Mouse (Mus musculus): ENCODE measurements around the gene Parvb.

Parvb gene

GRCm38 (mm10) chr15:84324870-84325553 is 93.2 kb downstream of the Parvb start:
- no peak for DNase-seq (ENCODE audit: low spot score)

DNA sequence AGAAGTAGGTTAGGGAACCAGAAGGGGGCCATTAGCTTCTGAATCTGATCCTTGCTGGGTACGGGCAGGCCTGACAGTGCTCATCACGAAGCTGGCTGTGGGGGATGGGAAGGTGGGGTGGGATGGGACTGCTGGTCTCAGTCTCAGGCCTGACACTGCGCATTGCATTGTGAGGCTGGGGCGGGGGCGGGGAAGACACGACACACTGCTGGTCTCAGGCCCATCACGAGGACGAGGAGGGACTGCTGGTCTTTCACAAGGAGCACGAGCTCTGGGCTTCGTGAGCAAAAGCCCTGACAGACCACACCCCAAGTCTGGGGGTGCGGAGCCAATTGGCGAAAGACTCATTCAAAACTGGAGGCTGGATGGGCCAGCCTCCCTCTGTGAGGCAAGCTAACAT is 93.9 kb downstream of the Parvb start:
- DNase-seq (ENCODE audit: low spot score) = no peak

DNA sequence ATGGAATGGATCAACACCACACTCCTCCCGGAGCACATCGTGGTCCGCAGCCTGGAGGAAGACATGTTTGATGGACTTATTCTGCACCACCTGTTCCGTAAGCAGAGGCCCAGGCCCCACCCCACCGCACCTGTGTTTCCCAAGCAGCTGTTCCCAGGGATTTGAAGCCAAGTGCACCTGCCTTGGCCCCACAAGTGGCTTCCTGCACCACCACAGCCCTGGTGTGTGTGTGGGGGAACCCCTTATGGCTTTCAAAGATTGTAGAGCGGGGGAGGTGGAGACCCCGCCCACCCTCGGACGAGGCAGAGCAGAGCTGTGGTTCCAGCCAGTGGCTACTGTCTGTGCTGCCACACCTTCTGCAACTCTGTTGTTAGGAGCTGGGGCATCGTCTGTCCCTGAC is 97.0 kb downstream of the Parvb start:
- DNase-seq (ENCODE audit: low spot score) = no peak

DNA sequence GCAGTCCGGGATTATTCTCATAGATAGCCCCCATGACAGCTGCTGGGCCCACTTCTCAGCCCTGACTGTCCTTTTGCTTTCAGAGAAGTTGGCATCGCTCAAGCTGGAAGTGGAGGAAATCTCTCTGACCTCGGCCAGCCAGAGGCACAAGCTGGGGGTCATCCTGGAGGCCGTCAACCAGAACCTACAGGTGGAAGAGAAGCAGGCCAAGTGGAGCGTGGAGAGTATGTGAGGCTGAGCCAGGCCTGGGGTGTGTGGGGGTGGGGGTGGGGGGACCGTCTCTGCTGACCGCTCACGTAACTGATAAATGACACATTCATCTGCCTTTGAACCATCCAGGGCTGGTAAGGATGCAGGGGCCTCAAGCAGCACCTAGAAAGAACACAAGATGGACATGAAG is 98.1 kb downstream of the Parvb start:
- DNase-seq (ENCODE audit: low spot score) = no peak

DNA sequence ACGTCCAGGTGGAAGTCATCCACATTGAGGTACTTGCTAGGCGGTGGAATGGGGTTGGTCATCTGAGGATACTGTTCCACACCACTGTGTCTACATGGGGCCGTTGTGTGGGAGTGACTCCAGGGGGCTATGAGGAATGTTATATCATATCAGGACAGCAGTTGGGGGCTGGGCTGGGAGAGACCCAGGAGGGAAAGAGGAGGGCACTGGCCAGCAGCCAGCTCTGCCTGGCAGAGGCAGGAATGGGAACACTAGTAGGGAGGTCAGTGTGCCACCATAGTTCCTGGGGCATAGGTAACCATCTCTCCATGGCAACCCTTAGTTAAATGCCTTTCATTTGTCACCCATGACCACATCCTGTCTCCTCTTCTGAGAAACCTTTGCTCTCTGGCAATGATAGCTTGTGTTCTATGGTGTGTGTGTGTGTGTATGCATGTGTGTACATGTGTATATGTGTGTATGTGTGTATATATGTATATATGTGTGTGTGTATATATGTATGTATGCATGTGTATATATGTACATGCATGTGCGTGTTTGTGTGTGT is 99.3 kb downstream of the Parvb start:
- no peak for DNase-seq (ENCODE audit: low spot score)

GRCm38 (mm10) chr15:84336281-84336817 is 104.5 kb downstream of the Parvb start:
- no peak for DNase-seq (ENCODE audit: low spot score)

DNA sequence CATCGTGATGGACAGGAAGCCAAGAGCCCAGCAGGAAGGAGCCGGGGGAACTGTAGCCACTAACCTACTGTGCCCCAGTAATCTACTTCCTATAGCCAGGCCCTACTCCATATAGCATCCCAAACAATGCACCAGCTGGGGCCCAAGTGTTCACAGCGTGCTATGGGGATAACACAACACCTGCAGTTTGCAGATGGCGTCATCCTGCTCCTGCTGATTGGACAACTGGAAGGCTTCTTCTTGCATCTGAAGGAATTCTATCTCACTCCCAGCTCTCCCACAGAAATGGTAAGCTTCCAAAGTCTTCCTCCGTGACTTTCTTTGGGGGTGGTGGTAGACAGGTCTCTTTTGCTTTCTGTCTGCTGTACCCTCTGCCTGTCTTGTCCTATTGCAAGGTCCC is 105.8 kb downstream of the Parvb start:
- no peak for DNase-seq (ENCODE audit: low spot score)

DNA sequence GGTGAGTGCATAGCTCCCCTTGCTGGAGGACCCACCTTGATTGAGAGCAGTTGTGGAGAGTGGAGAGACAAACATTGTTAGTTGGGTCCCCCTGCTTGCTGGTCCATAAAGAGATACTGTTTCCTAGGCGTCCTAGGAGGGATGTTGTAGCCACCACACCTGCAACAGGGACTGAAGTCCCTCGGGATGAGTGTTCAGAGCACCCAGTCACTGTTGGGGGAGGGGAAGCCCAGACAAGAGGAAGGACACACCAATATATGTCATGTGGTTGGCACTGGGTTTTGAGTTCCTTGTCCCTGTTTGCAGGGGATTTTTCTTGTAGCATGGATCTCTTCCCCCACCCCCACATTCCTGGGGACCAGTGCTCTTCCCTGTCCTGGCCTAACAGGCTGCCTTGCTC is 109.1 kb downstream of the Parvb start:
- no peak for DNase-seq (ENCODE audit: low spot score)

- DNase-seq (ENCODE audit: low spot score) = no peak
These were observed 116.9 kb downstream of the Parvb start for GRCm38 (mm10) chr15:84348769-84349168.

DNA sequence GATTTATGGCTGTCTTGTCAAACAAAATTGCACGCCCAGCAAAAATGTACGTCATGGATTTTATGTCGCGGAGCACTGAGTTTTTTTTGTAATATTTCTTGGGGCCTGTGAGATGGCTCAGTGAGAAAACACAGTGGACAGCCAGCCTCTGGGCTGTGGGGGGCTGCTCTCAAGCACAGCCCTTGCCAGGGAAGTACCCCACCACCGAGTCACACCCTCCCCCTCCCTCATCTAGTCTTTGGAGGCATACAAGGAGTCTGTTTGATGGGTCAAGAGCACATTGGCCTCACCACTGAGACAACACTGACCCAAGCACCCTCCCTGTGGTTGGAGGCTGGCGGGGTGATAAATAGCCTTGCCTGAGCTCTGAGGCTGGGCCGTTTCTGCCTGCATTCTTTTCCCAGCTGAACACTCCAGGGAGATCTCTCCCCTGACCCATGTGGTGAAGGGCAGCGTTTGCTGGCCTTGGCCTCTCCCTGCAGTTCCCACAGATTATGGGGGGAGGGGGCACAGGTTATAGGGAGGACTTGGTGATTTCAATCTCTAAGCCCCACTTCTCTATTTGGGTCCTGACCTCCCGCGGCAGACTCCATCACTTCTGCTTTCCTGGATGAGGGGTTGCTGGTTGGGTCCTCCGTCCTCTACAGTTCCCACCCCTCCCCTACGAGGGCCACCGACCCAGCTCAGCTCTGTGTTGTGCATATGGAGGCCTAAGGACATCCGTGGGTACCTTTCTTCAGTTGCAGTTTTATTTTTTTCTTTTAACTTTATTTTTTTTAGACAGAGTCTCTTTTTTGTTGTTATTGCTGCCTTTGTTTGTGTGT is 118.3 kb downstream of the Parvb start:
- DNase-seq (ENCODE audit: low spot score) = peak; percentile 76

GRCm38 (mm10) chr15:84351342-84351741 is 119.5 kb downstream of the Parvb start:
- DNase-seq (ENCODE audit: low spot score) = no peak

DNA sequence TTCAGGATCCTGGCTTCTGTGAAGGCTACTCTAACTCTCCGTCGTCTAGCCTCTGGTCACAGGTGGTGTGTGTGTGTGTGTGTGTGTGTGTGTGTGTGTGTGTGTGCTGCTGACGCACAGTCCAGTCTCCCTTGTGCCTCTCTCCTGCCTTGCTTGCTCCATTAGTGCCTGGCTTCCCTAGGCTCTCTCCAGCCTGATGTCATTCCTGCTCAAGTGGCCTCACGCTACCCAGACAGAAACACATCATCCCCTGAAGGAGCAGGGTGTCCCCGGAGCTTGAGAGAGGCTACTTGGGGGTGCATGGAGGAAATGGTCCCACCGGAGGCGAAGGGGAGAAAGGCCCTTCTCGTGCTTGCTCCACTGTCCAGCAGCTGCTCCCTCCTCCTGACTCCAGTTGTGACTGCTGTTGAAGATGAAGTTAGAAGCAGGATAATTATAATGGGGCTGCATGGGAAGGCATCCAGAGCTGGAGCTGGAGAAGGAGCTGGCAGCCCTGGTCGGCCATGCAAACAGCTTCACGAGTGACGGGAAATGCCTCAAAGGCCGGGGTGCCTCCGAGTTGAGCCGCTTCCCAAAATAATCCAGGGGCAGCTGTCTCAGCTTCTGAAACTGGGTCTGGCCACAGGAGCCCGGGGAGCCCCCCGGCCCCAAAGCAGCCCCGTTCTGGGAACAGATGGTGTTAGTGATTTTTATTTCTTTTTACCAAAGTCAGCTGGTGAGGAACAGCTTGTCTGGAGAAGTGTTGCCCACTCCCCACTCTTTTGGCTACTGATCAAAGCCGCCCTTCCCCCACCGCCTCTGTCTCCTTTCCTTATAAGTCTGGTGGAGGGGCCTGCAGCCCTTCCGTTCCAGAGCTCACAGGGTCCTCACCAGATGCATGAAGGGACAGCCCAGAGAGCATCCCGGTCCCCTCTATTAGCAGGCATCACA is 120.3 kb downstream of the Parvb start:
- DNase-seq (ENCODE audit: low spot score) = no peak

- DNase-seq (ENCODE audit: low spot score) = no peak
These were observed 123.2 kb downstream of the Parvb start for GRCm38 (mm10) chr15:84355081-84355480.

- DNase-seq (ENCODE audit: low spot score) = no peak
These were observed 132.9 kb downstream of the Parvb start for GRCm38 (mm10) chr15:84364746-84365145.
